Mouse (Mus musculus): ENCODE data around the gene 2010111I01Rik. TPM values are rescaled to one million over a fixed set of nuclear protein-coding genes. Genes with fewer than 3 reads are reported as not detected.

The 2010111I01Rik gene
- total and polyA plus RNA-seq, 3 experiments: 13.3 to 19.8 (median 14.4) TPM

DNA sequence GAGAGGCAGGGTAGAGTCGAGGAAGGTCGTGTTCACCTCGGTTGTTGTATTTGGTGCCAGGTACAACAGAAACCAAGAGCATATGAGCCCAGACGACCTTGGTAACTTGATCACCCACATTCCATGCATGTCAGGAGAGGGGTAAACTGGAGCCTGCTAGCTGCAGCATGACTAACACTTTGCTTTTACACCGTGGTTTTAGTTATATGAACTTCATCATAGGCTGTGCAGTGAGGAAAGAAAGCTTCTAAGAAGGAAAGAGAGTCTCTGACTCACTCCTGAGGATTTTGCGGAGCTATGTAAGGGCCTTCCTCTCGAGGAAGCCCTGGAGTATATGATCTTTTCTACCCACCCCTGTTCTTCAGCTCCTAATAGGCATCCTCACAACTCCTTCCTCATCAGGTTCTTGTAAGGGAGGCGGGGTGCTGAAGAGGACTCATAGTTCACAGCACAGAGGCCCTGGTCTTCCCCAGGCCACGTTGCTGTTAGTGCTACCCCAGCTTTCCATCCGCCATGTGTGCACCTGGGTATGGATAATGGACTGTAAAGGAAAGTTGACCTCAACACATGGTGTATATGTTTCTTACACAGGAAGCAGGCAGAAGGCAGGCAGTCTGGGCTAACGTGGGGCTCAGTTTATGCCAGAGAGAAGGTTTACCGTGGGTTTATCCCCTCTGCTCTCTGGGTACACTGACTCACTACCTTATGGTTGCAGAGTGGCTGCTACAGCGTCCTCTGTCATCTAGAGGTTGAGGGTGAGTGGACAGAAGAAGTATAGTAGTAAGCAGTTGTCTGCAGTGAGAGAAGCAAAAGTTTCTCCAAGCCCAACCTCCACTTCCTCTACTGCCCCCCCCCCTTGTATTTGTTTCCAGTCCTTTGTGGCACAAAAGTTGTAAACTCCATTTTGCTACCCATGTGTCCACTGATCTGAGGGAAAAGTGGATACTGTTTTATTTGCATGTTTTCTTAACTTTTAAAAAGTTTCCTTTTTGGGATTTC is 222.8 kb downstream of the 2010111I01Rik start:
- H3K9ac ChIP-seq (ENCODE audit: insufficient read depth, low read depth): no peak overlapping the region
- dilution Hi-C loops (cut with MboI; ENCODE audit: extremely low pct_ligation_motif_present, extremely low pct_unique_long_range_greater_than_20kb, low sequenced_read_pairs): no loop called here
- no peaks in the 10 kb centered on the region for H3K27me3 ChIP-seq (replicated peaks)
- no peaks in the 10 kb centered on the region for H3K9me3 ChIP-seq (replicated peaks; ENCODE audit: low read length)
- no peak overlapping the region for H3K4me2 ChIP-seq (ENCODE audit: insufficient read depth, low read depth, poor library complexity, severe bottlenecking)
- TF ChIP-seq CHD2 (IDR thresholded peaks at IDR 0.05; ENCODE audit: low read length): 0 out of 2 replicates have a peak, but pooled peaks have one; percentile 30
- TF ChIP-seq MAX (IDR thresholded peaks at IDR 0.05; ENCODE audit: low read length): no peak
- TF ChIP-seq POLR2A (IDR thresholded peaks at IDR 0.05; ENCODE audit: low read depth, low read length): no peak
- in situ Hi-C loops (cut with MboI; ENCODE audit: low pct_ligation_motif_present, low pct_unique_long_range_greater_than_20kb, low sequenced_read_pairs): loop anchor here (5.0 kb wide), 1 partner anchor 55 kb away; no protein-coding TSS in a partner anchor
- H3K4me1 ChIP-seq (ENCODE audit: control insufficient read depth in 1 of 2, insufficient read depth in 2 of 2): peaks cover 46 to 65% of the 10 kb centered on the region in 2 experiments
- no peak for DNase-seq (ENCODE audit: extremely low read depth)
- no peaks in the 10 kb centered on the region for H3K79me2 ChIP-seq (replicated peaks; ENCODE audit: control insufficient read depth, extremely low read depth, insufficient read depth, poor library complexity, severe bottlenecking)
- peak overlapping the region in 1 of 3 experiments; percentile 31 for H3K4me3 ChIP-seq (replicated peaks in 1 of 3; ENCODE audit: low read depth in 2 of 3, low read length in 2 of 3, poor library complexity in 1 of 3)
- no peak overlapping the region for H3K27ac ChIP-seq (ENCODE audit: insufficient read depth, low read depth)
- no peaks in the 10 kb centered on the region for H3K36me3 ChIP-seq (replicated peaks in 1 of 2; ENCODE audit: control insufficient read depth in 1 of 2, insufficient read depth in 1 of 2, low read length in 1 of 2)

DNA sequence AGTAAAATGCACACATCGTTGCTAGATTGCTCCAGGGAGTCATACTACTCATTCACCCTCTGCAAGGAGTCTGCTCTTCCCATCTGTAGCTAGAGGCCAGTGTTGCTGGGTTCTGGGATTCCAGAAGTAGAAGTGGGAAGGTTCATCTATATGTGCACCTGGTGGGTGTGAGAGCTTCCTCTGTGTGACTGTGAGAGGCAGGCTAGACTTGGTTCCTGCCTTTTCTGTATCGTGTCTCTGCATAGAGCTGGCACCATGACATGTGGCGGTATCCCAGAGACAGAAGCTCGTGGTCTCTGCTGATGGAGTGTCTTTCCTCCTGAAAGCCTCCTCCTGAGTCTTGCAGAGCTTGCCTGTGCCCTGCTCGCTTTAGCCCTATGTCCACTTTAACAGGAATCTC is 223.6 kb downstream of the 2010111I01Rik start:
- Histone ChIP-seq H3K79me2 (replicated peaks; ENCODE audit: control insufficient read depth, extremely low read depth, insufficient read depth, poor library complexity, severe bottlenecking) (no peaks in the 10 kb centered on the region), H3K9ac (ENCODE audit: insufficient read depth, low read depth) (no peak overlapping the region), H3K27me3 (replicated peaks) (no peaks in the 10 kb centered on the region), H3K4me2 (ENCODE audit: insufficient read depth, low read depth, poor library complexity, severe bottlenecking) (no peak overlapping the region), H3K27ac (ENCODE audit: insufficient read depth, low read depth) (no peak overlapping the region), H3K36me3 (replicated peaks in 1 of 2; ENCODE audit: control insufficient read depth in 1 of 2, insufficient read depth in 1 of 2, low read length in 1 of 2) (no peaks in the 10 kb centered on the region), H3K4me1 (ENCODE audit: control insufficient read depth in 1 of 2, insufficient read depth in 2 of 2) (peaks cover 42 to 60% of the 10 kb centered on the region in 2 experiments), H3K4me3 (replicated peaks in 1 of 3; ENCODE audit: low read depth in 2 of 3, low read length in 2 of 3, poor library complexity in 1 of 3) (no peak overlapping the region), H3K9me3 (replicated peaks; ENCODE audit: low read length) (no peaks in the 10 kb centered on the region)
- dilution Hi-C loops (cut with MboI; ENCODE audit: extremely low pct_ligation_motif_present, extremely low pct_unique_long_range_greater_than_20kb, low sequenced_read_pairs): no loop called here
- TF ChIP-seq JUND (conservative IDR thresholded peaks at IDR 0.05; ENCODE audit: low read depth, low read length) (no peak), ELF1 (IDR thresholded peaks at IDR 0.05; ENCODE audit: low read depth, low read length) (no peak), CHD2 (IDR thresholded peaks at IDR 0.05; ENCODE audit: low read length) (no peak), MAFK (IDR thresholded peaks at IDR 0.05; ENCODE audit: insufficient replicate concordance, low read length) (no peak), ZKSCAN1 (IDR thresholded peaks at IDR 0.05; ENCODE audit: borderline replicate concordance, low read depth, low read length) (no peak), POLR2AphosphoS2 (IDR thresholded peaks at IDR 0.05; ENCODE audit: low read depth, low read length) (no peak)
- in situ Hi-C loops (cut with MboI; ENCODE audit: low pct_ligation_motif_present, low pct_unique_long_range_greater_than_20kb, low sequenced_read_pairs): loop anchor here (5.0 kb wide), 1 partner anchor 54 kb away; no protein-coding TSS in a partner anchor
- DNase-seq (ENCODE audit: extremely low read depth): no peak

DNA sequence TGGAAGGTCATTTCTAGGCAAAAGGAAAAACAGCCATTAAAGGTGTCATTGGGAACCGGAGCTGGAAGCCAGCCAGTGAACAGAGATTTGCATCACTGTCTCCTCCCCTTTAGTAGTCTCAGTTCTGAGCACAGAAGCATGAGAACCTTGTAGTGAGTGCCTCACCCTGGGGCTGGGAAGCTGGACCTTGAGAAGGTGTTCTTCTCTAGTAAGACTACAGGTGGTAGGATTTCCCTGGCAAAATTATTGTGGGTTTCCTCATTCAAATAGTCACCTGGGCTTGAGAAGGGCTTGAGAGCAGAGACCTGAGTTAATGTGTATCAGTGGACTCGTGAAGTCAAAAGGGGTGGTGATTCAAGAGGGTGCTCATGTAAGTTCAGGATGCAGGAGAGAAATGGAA is 224.1 kb downstream of the 2010111I01Rik start:
- dilution Hi-C loops (cut with MboI; ENCODE audit: extremely low pct_ligation_motif_present, extremely low pct_unique_long_range_greater_than_20kb, low sequenced_read_pairs) (no loop called here), in situ Hi-C loops (cut with MboI; ENCODE audit: low pct_ligation_motif_present, low pct_unique_long_range_greater_than_20kb, low sequenced_read_pairs) (loop anchor here (5.0 kb wide), 1 partner anchor 53 kb away; no protein-coding TSS in a partner anchor)
- Histone ChIP-seq H3K4me2 (ENCODE audit: insufficient read depth, low read depth, poor library complexity, severe bottlenecking) (peak overlapping the region; percentile 38), H3K79me2 (replicated peaks; ENCODE audit: control insufficient read depth, extremely low read depth, insufficient read depth, poor library complexity, severe bottlenecking) (no peaks in the 10 kb centered on the region), H3K4me1 (ENCODE audit: control insufficient read depth in 1 of 2, insufficient read depth in 2 of 2) (peaks cover 42 to 60% of the 10 kb centered on the region in 2 experiments), H3K27ac (ENCODE audit: insufficient read depth, low read depth) (no peak overlapping the region), H3K9ac (ENCODE audit: insufficient read depth, low read depth) (no peak overlapping the region), H3K9me3 (replicated peaks; ENCODE audit: low read length) (no peaks in the 10 kb centered on the region), H3K27me3 (replicated peaks) (no peaks in the 10 kb centered on the region), H3K36me3 (replicated peaks in 1 of 2; ENCODE audit: control insufficient read depth in 1 of 2, insufficient read depth in 1 of 2, low read length in 1 of 2) (no peaks in the 10 kb centered on the region), H3K4me3 (replicated peaks in 1 of 3; ENCODE audit: low read depth in 2 of 3, low read length in 2 of 3, poor library complexity in 1 of 3) (no peak overlapping the region)
- TF ChIP-seq RCOR1 (conservative IDR thresholded peaks at IDR 0.05; ENCODE audit: low read depth, low read length): no peak
- DNase-seq (ENCODE audit: extremely low read depth): peak; percentile 17

Data from CH12.LX (cell line).